Mouse (Mus musculus): ENCODE data around the gene Ddah2. TPM values are rescaled to one million over a fixed set of nuclear protein-coding genes. Genes with fewer than 3 reads are reported as not detected.

Gene Ddah2
- total and polyA plus RNA-seq, 2 experiments from 2014 or later = 167 to 261 TPM

- Histone ChIP-seq H3K36me3 (ENCODE audit: insufficient read depth) (no peaks in the 10 kb centered on the region), H3K9ac (0 out of 2 replicates have a peak overlapping the region, but pooled peaks have one; percentile 40), H3K9me3 (ENCODE audit: low read length) (no peaks in the 10 kb centered on the region), H3K27ac (ENCODE audit: low read depth, low read length) (0 out of 2 replicates have a peak overlapping the region, but pooled peaks have one; percentile 57), H3K4me2 (ENCODE audit: low read depth) (peak overlapping the region; percentile 41), H3K27me3 (ENCODE audit: insufficient read depth, low read length) (no peaks in the 10 kb centered on the region), H3K4me3 (ENCODE audit: low read depth, low read length) (no peak overlapping the region), H3K4me1 (ENCODE audit: insufficient read depth) (0 out of 2 replicates have a peak, but pooled peaks cover 5% of the 10 kb centered on the region)
- TF ChIP-seq CTCF (IDR thresholded peaks at IDR 0.05; ENCODE audit: low read depth) = no peak
- WGBS = 27% methylated on average over 2 of the region's 2 CpGs
- ATAC-seq = peak; percentile 51
- no peak for DNase-seq
Observed at GRCm38 (mm10) chr17:35077285-35077684, 18.4 kb downstream of the Ddah2 start.

- DNase-seq (no peak), ATAC-seq (peak; percentile 26; the same call in 1 of the 2 replicates)
- Histone ChIP-seq H3K4me3 (ENCODE audit: low read depth, low read length) (no peak within 1 kb of the TSS; the same call in 1 of the 2 replicates), H3K27me3 (ENCODE audit: insufficient read depth, low read length) (no peaks in the 10 kb centered on the region), H3K9me3 (ENCODE audit: low read length) (no peaks in the 10 kb centered on the region), H3K36me3 (ENCODE audit: insufficient read depth) (no peaks in the 10 kb centered on the region), H3K27ac (ENCODE audit: low read depth, low read length) (peak within 1 kb of the TSS; percentile 57; the same call in 1 of the 2 replicates), H3K9ac (peak within 1 kb of the TSS; percentile 40; the same call in 1 of the 2 replicates), H3K4me2 (ENCODE audit: low read depth) (peak within 1 kb of the TSS; percentile 41), H3K4me1 (ENCODE audit: insufficient read depth) (0 out of 2 replicates have a peak, but pooled peaks cover 5% of the 10 kb centered on the region)
- peak; percentile 52 for TF ChIP-seq CTCF (IDR thresholded peaks at IDR 0.05; ENCODE audit: low read depth)
- WGBS = 16% methylated on average over 14 of the region's 14 CpGs
Observed at GRCm38 (mm10) chr17:35077786-35078233, 19.0 kb downstream of the Ddah2 start, which contains the start of gene Ly6g6d. Gene Ly6g6d, minus strand, starts transcription at chr17:35078065.

- Histone ChIP-seq H3K27ac (ENCODE audit: low read depth, low read length) (no peak overlapping the region), H3K4me1 (ENCODE audit: insufficient read depth) (0 out of 2 replicates have a peak, but pooled peaks cover 5% of the 10 kb centered on the region), H3K4me2 (ENCODE audit: low read depth) (no peak overlapping the region), H3K4me3 (ENCODE audit: low read depth, low read length) (no peak overlapping the region), H3K9ac (no peak overlapping the region), H3K36me3 (ENCODE audit: insufficient read depth) (no peaks in the 10 kb centered on the region), H3K9me3 (ENCODE audit: low read length) (no peaks in the 10 kb centered on the region), H3K27me3 (ENCODE audit: insufficient read depth, low read length) (no peaks in the 10 kb centered on the region)
- ATAC-seq = no peak
- 73% methylated on average over 9 of the region's 9 CpGs for WGBS
- DNase-seq = no peak
- TF ChIP-seq CTCF (IDR thresholded peaks at IDR 0.05; ENCODE audit: low read depth) = no peak
Observed at GRCm38 (mm10) chr17:35079778-35080177, 20.9 kb downstream of the Ddah2 start.

- WGBS = 58% methylated on average over 6 of the region's 6 CpGs
- Histone ChIP-seq H3K36me3 (ENCODE audit: insufficient read depth) (no peaks in the 10 kb centered on the region), H3K4me2 (ENCODE audit: low read depth) (no peak overlapping the region), H3K27ac (ENCODE audit: low read depth, low read length) (no peak overlapping the region), H3K4me3 (ENCODE audit: low read depth, low read length) (no peak overlapping the region), H3K9me3 (ENCODE audit: low read length) (no peaks in the 10 kb centered on the region), H3K9ac (no peak overlapping the region), H3K4me1 (ENCODE audit: insufficient read depth) (0 out of 2 replicates have a peak, but pooled peaks cover 5% of the 10 kb centered on the region), H3K27me3 (ENCODE audit: insufficient read depth, low read length) (no peaks in the 10 kb centered on the region)
- TF ChIP-seq CTCF (IDR thresholded peaks at IDR 0.05; ENCODE audit: low read depth) = no peak
- DNase-seq (no peak), ATAC-seq (no peak)
Observed at GRCm38 (mm10) chr17:35080248-35080647, 21.4 kb downstream of the Ddah2 start.

- 93% methylated on average over 4 of the region's 4 CpGs for WGBS
Observed at GRCm38 (mm10) chr17:35080710-35081109, 21.9 kb downstream of the Ddah2 start.

GRCm38 (mm10) chr17:35082841-35083576, 24.2 kb downstream of the Ddah2 start:
- no peak for DNase-seq
- H3K4me2 ChIP-seq (ENCODE audit: low read depth) = no peak overlapping the region
- no peaks in the 10 kb centered on the region for H3K36me3 ChIP-seq (ENCODE audit: insufficient read depth)
- H3K4me3 ChIP-seq (ENCODE audit: low read depth, low read length) = no peak overlapping the region
- no peak for ATAC-seq
- no peaks in the 10 kb centered on the region for H3K9me3 ChIP-seq (ENCODE audit: low read length)
- no peak overlapping the region for H3K27ac ChIP-seq (ENCODE audit: low read depth, low read length)
- H3K4me1 ChIP-seq (ENCODE audit: insufficient read depth) = 0 out of 2 replicates have a peak, but pooled peaks cover 2% of the 10 kb centered on the region
- no peak overlapping the region for H3K9ac ChIP-seq
- H3K27me3 ChIP-seq (ENCODE audit: insufficient read depth, low read length) = no peaks in the 10 kb centered on the region
- TF ChIP-seq CTCF (IDR thresholded peaks at IDR 0.05; ENCODE audit: low read depth) = no peak
- 88% methylated on average over 16 of the region's 16 CpGs for WGBS

More at GRCm38 (mm10) chr17:35080710-35081109, 21.9 kb downstream of the Ddah2 start:
- Histone ChIP-seq H3K27me3 (ENCODE audit: insufficient read depth, low read length) (no peaks in the 10 kb centered on the region), H3K4me3 (ENCODE audit: low read depth, low read length) (no peak overlapping the region), H3K4me2 (ENCODE audit: low read depth) (no peak overlapping the region), H3K36me3 (ENCODE audit: insufficient read depth) (no peaks in the 10 kb centered on the region), H3K27ac (ENCODE audit: low read depth, low read length) (no peak overlapping the region), H3K9me3 (ENCODE audit: low read length) (no peaks in the 10 kb centered on the region), H3K4me1 (ENCODE audit: insufficient read depth) (0 out of 2 replicates have a peak, but pooled peaks cover 5% of the 10 kb centered on the region), H3K9ac (no peak overlapping the region)
- TF ChIP-seq CTCF (IDR thresholded peaks at IDR 0.05; ENCODE audit: low read depth) = no peak
- ATAC-seq = no peak
- no peak for DNase-seq

GRCm38 (mm10) chr17:35083929-35084497, 25.2 kb downstream of the Ddah2 start:
- Histone ChIP-seq H3K4me2 (ENCODE audit: low read depth) (no peak overlapping the region), H3K27ac (ENCODE audit: low read depth, low read length) (no peak overlapping the region), H3K36me3 (ENCODE audit: insufficient read depth) (no peaks in the 10 kb centered on the region), H3K4me1 (ENCODE audit: insufficient read depth) (no peaks in the 10 kb centered on the region), H3K4me3 (ENCODE audit: low read depth, low read length) (no peak overlapping the region), H3K27me3 (ENCODE audit: insufficient read depth, low read length) (no peaks in the 10 kb centered on the region), H3K9me3 (ENCODE audit: low read length) (no peaks in the 10 kb centered on the region), H3K9ac (no peak overlapping the region)
- 82% methylated on average over 3 of the region's 3 CpGs for WGBS
- no peak for TF ChIP-seq CTCF (IDR thresholded peaks at IDR 0.05; ENCODE audit: low read depth)
- no peak for ATAC-seq
- DNase-seq = no peak
